Mouse (Mus musculus) spleen, adult 2 months (tissue): Measurements from ENCODE around the gene Emg1.

ENCODE experiments used
- CTCF ChIP-seq: fragments of 200-500 bp; IDR thresholded peaks from 2 replicates; pipeline ENCODE4 v1.5.1; 2011; ENCODE audit warnings: mild to moderate bottlenecking, inconsistent platforms; ENCODE audit not compliant: insufficient read depth, insufficient read length, insufficient replicate concordance; ENCODE audit errors: extremely low read depth
- POLR2A ChIP-seq: fragments of 200-500 bp; IDR thresholded peaks from 2 replicates; pipeline ENCODE4 v1.6.1; 2011; ENCODE audit warnings: low read depth, low read length, inconsistent platforms

GRCm38 (mm10) chr6:124718703-124719102 is 6.7 kb upstream of the Emg1 start:
- TF ChIP-seq CTCF, result no peak
- no peak for TF ChIP-seq POLR2A
